Mouse (Mus musculus) mesoderm, embryonic 11.5 days (tissue): ENCODE measurements around the gene Nipsnap1.
A peak's percentile ranks its signal among the peaks of the same experiment; 100 is the strongest.

ENCODE experiments used
- DNase-seq: peaks from one replicate; pipeline ENCODE4 v3.0.0-alpha.2; 2012; ENCODE audit warnings: low read depth, low spot score

Nipsnap1 gene

GRCm38 (mm10) chr11:4873755-4874475, at the start of gene Nipsnap1:
Gene Nipsnap1, plus strand, starts transcription at chr11:4873951.
- peak; percentile 83 for DNase-seq

- no peak for DNase-seq
Measured at GRCm38 (mm10) chr11:4826152-4826778, 47.5 kb upstream of the Nipsnap1 start.

DNA sequence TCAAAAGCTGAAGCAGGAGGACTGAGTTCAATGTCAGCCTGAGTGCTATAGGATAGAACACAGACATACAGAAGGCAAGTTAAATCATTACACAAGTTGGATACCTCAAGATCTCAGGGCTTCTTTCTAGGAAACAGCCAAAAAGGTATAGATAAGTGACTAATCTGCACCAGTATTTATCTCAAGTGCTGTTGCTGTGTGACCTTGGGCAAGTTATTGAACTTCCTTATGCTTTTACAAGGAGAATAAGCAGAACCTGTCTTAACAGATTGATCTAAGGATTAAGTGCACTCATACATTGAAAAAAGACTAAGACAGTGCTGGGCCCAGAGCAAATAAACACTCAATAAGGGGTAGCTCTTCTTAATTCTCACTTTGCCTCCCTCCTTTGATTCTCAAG, 46.4 kb upstream of the Nipsnap1 start:
- no peak for DNase-seq

DNA sequence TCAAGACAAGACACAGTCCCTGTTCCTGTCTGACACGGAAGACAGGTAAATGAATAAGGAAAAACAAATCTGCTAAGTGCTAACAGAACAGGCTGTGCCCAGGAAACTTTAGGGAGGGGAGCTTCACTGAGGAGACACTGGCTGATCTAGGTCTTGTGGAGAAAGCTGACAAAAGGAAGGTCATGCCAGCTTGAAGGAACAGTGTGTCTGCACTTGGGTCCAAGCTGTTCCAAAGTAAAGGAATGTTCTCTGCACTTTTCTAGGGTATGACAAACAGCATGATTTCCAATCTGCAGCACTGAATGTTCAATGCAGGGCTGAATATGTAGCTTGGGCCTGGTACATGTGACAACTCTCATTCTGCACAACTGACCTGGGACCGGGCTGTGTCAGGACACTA, 45.8 kb upstream of the Nipsnap1 start:
- no peak for DNase-seq

DNA sequence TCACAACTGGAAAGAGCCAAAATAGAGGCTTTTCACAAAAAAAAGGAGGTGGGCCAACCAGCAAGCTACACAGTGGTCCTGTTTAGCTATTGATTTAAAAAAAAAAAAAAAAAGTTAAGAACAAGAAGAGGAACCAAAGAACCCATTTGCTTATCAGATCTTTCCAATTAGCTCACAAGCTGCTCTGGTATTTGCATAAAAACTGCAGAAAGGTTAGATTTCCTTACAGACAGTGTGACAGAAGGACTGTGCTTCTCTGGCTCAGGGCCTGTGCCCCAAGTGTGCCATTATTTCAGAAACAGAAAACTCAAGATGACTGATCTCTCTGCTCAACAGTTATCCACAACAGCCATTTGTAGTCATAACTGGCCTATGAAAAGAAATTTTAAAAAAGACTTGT, 42.7 kb upstream of the Nipsnap1 start:
- DNase-seq, result no peak

- DNase-seq, result no peak
Measured at GRCm38 (mm10) chr11:4833295-4833939, 40.3 kb upstream of the Nipsnap1 start.

DNA sequence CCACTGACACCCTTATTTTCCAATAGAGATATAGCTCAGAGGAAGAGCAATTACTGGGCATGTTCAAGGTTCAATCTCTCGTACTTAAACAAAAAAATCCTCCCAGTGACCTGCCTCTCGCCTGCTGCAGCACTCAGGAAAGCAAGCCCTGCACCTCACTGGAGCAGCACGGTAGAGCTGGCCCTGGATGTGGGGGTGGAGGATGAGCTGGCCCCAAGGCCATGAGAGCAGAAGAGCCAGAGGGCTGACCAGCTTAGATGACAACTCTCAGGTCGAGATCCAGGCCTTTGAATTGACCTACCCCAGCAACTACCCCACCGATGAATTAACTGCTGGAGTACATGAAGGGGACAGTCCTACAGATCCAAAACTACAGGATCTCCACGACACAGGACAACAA, 38.3 kb upstream of the Nipsnap1 start:
- DNase-seq, result no peak

GRCm38 (mm10) chr11:4836755-4837154, 37.0 kb upstream of the Nipsnap1 start:
- DNase-seq, result peak; percentile 62

DNA sequence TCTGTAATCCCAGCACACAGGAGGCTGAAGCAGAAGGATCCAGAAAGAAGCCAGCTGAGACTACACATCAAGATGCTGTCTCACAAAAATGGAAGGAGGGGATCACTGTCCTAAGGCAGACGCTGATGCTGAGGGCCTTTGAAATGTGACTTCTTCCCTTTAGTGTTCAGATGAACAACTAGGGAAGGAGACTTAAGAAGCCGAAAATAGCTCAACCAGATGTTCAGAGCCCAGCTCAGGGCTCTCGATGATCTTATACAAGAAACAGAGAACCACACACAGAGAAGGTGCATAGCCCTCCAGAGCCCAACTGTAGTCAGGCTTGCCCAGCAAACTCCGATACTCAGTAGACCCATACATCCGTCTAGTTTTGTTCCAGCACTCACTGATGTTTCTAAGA, 36.4 kb upstream of the Nipsnap1 start:
- no peak for DNase-seq

DNA sequence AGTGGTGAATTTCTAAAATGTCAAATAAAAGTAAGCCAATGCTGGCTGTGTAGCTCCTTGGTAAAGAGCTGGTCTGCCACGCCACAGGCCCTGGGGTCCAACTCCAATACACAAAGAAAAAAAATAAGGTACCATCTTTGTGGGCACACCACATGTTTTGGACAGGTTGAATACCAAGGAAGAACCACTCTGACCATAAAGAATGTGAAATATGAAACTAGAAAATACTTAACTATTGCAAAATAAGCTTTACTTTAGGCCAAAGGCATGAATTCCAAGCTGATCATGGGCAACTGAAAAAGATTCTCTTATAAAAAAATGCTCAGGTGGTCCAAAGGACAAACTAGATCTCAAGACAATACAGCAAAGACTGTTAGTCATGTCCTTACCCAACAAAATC, 35.5 kb upstream of the Nipsnap1 start:
- DNase-seq, result no peak

- DNase-seq, result no peak
Measured at GRCm38 (mm10) chr11:4840942-4841526, 32.7 kb upstream of the Nipsnap1 start.

- peak; percentile 45 for DNase-seq
Measured at GRCm38 (mm10) chr11:4848483-4849248, 25.1 kb upstream of the Nipsnap1 start.

DNA sequence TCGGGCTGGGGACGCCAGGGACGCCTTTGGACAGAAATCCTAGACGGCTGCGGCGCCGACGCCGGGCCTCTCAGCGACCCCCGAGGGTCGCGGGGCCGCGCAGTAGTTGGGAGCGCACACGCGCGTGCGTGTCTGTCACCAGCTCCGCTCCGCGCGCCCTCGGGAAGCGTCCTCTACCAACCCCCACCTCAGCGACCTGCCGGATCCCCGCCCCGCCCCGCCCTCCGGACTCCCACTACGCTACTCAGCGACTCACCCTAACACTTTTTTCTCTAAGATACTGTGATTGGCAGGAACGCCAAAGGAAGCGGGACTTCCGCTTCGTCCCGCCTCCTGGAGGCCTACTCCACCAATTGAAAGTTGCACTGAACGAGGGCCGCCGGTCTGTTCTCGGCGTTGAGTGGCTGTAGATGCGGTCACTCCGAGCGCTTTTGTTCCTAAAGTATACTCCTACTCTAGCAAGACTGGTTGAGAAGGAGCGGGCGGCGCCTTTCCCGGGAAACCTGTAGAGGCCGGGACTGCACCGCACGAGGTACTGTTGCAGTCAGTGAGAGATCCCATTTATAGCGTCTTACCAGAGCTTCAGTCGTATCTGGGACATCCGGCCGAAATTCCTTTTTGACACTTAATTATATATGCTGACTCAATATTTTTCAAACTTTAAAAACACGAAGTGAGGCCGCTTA, 24.4 kb upstream of the Nipsnap1 start, which contains the start of gene Nf2:
Gene Nf2, minus strand, starts transcription at position 279 of the 686 bp plus-strand sequence.
- DNase-seq, result peak; percentile 99

DNA sequence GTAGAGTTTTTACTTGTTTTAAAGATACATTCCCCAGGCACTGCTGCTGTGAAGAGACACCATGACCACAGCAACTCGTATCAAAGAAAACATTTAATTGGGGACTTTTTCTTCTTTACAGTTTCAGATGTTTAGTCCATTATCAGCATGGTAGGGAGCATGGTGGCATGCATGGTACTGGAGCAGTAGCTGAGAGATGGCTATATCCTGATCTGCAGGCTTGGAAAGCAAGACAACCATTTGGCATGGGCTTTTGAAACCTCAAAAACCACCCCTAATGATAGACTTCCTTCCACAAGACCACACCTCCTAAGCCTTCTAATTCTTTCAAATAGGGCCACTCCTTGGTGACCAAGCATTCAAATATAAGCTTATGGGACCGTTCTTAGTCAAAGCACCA, 23.3 kb upstream of the Nipsnap1 start:
- no peak for DNase-seq

GRCm38 (mm10) chr11:4853021-4853420, 20.7 kb upstream of the Nipsnap1 start:
- DNase-seq, result no peak

- DNase-seq, result no peak
Measured at GRCm38 (mm10) chr11:4854181-4854580, 19.6 kb upstream of the Nipsnap1 start.

- no peak for DNase-seq
Measured at GRCm38 (mm10) chr11:4858416-4858815, 15.3 kb upstream of the Nipsnap1 start.

DNA sequence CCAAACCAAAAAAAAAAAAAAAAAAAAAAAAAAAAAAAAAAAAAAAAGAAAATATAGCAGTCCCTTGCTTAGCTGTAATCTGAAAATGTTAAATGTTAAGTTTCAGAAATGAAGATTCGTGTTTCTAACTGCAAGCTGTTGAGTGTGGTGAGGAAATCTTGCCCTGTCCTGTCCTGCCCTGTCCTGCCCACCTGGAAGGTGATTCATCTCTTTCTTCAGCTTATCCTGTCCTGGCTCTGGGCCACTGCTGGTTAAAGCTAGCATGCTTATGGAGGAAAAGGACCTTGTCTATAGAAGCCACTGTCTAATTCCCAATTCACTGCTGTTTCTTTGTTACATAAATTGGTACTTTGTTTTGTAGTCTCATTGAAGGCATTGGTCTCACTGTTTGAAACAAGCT, 12.8 kb upstream of the Nipsnap1 start:
- DNase-seq, result no peak

DNA sequence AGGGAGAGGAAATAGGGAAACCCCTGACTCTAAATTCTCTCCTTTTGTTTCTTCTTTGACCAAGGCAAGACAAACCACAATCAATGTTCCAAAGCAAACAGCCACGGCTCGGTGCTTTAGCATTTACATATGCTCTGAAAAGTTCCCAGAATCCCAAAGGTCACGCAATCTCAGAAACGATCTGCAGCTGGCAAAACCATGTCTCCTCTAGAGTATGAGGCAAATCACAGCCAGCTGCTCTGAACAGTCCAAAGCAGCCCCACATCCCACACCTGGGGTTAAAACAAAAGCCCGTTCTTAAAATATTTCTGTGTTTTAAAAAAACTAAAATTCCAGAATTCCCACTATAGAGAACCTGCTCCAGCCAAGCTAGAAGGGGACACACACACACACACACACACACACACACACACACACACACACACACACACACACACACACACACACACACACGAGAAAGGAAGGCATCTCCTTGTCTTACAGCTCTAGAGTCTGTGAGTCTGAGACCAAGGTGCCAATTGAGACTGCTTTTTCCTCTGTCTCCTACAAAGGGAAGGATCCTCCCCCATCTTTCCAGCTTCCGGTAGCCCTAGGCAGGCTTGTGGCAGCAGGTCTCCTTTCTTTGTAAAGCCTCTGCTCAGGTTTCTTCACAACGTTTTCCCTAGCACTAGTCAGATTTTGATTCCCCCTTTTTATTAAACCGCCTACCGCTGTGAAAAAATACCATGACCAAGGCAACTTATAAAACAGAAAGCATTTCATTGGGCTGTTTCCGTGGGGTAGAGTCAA, 11.7 kb upstream of the Nipsnap1 start:
- DNase-seq, result no peak

- DNase-seq, result no peak
Measured at GRCm38 (mm10) chr11:4862730-4863129, 11.0 kb upstream of the Nipsnap1 start.
